Mouse (Mus musculus) embryonic facial prominence, embryonic 10.5 days (tissue): Measurements from ENCODE around the gene Galnt15. TPM values are rescaled to one million over a fixed set of nuclear protein-coding genes. Genes with fewer than 3 reads are reported as not detected.

Source experiments
- DNase-seq: peaks from one replicate; pipeline ENCODE4 v3.0.0-alpha.2; 2017; ENCODE audit warnings: low spot score
- H3K27ac ChIP-seq: fragments of 300-500 bp; sonication (generic); replicated peaks from 2 replicates; pipeline ENCODE4 v1.5.1; 2016; ENCODE audit warnings: mild to moderate bottlenecking
- H3K27me3 ChIP-seq: fragments of 300-500 bp; sonication (generic); replicated peaks from 2 replicates; pipeline ENCODE4 v1.6.1; 2016; ENCODE audit warnings: low read depth, mild to moderate bottlenecking; ENCODE audit not compliant: poor library complexity, severe bottlenecking
- H3K36me3 ChIP-seq: fragments of 300-500 bp; sonication (generic); replicated peaks from 2 replicates; pipeline ENCODE4 v1.6.1; 2016; ENCODE audit warnings: mild to moderate bottlenecking, moderate library complexity
- H3K4me1 ChIP-seq: fragments of 300-500 bp; sonication (generic); 2 replicates; pipeline ENCODE4 v1.6.1; 2016
- H3K4me3 ChIP-seq: fragments of 300-500 bp; sonication (generic); 2 replicates; pipeline ENCODE4 v1.5.1; 2016; ENCODE audit warnings: mild to moderate bottlenecking, moderate library complexity
- H3K9me3 ChIP-seq: fragments of 300-500 bp; sonication (generic); 2 replicates; pipeline ENCODE4 v1.6.1; 2016; ENCODE audit warnings: mild to moderate bottlenecking
- WGBS: fragments of 180-500 bp; shearing (Covaris S2); methylation state at CpG from one replicate; pipeline ENCODE4 v1.1.7; 2016; 5-methylcytosine and 5-hydroxymethylcytosine counted together
- polyA plus RNA-seq: library from polyadenylated mRNA; unstranded; fragments of >200 nt; fragmentation: Nextera tagmentation; extraction: Ambion mirVana; gene quantifications from 2 replicates; pipeline ENCODE4 v1.2.1, GENCODE M21; 2016

Galnt15 gene
- polyA plus RNA-seq, 1 experiment from 2014 or later: 0.04 TPM

GRCm38 (mm10) chr14:32097691-32098090 lies 68.9 kb downstream of the Galnt15 start:
- H3K27me3 ChIP-seq: no peaks in the 10 kb centered on the region
- H3K4me3 ChIP-seq: no peak overlapping the region
- no peak for DNase-seq
- H3K27ac ChIP-seq: no peak overlapping the region
- H3K4me1 ChIP-seq: no peaks in the 10 kb centered on the region
- peaks cover 90% of the 10 kb centered on the region for H3K36me3 ChIP-seq
- H3K9me3 ChIP-seq: no peaks in the 10 kb centered on the region
- WGBS: 93% methylated on average over 7 of the region's 7 CpGs

GRCm38 (mm10) chr14:32098951-32099350 lies 70.2 kb downstream of the Galnt15 start:
- Histone ChIP-seq H3K4me3 (no peak overlapping the region), H3K27ac (no peak overlapping the region), H3K36me3 (peaks cover 89% of the 10 kb centered on the region), H3K9me3 (no peaks in the 10 kb centered on the region), H3K4me1 (no peaks in the 10 kb centered on the region), H3K27me3 (no peaks in the 10 kb centered on the region)
- no peak for DNase-seq
- WGBS: 89% methylated on average over 3 of the region's 3 CpGs

GRCm38 (mm10) chr14:32103556-32103955 lies 74.8 kb downstream of the Galnt15 start:
- Histone ChIP-seq H3K27ac (no peak overlapping the region), H3K27me3 (no peaks in the 10 kb centered on the region), H3K9me3 (no peaks in the 10 kb centered on the region), H3K4me3 (no peak overlapping the region), H3K36me3 (peaks cover 49% of the 10 kb centered on the region), H3K4me1 (peaks cover 6% of the 10 kb centered on the region; the same call in 1 of the 2 replicates)
- no peak for DNase-seq
- WGBS: 88% methylated on average over 4 of the region's 4 CpGs

GRCm38 (mm10) chr14:32105663-32106062 lies 76.9 kb downstream of the Galnt15 start:
- no peak for DNase-seq
- Histone ChIP-seq H3K9me3 (no peaks in the 10 kb centered on the region), H3K27ac (no peak overlapping the region), H3K27me3 (no peaks in the 10 kb centered on the region), H3K36me3 (peaks cover 28% of the 10 kb centered on the region), H3K4me3 (no peak overlapping the region), H3K4me1 (peaks cover 6% of the 10 kb centered on the region; the same call in 1 of the 2 replicates)
- 60% methylated on average over 7 of the region's 7 CpGs for WGBS

GRCm38 (mm10) chr14:32106911-32107310 lies 78.1 kb downstream of the Galnt15 start:
- no peak overlapping the region for H3K27ac ChIP-seq
- no peak for DNase-seq
- H3K9me3 ChIP-seq: no peaks in the 10 kb centered on the region
- no peaks in the 10 kb centered on the region for H3K27me3 ChIP-seq
- H3K36me3 ChIP-seq: peaks cover 20% of the 10 kb centered on the region
- no peak overlapping the region for H3K4me3 ChIP-seq
- peaks cover 6% of the 10 kb centered on the region; the same call in 1 of the 2 replicates for H3K4me1 ChIP-seq
- WGBS: 89% methylated on average over 4 of the region's 4 CpGs

Other genes with a start within 250 kb of the Galnt15 start
- 9.5 and 10.7 TPM in 2 replicates for gene Ankrd28, start 198.3 kb upstream of the Galnt15 start, polyA plus RNA-seq
- gene Oxnad1, start 56.4 kb downstream of the Galnt15 start, polyA plus RNA-seq: 20.1 and 21.2 TPM in 2 replicates
- gene Dph3, start 56.7 kb downstream of the Galnt15 start, polyA plus RNA-seq: 98.8 and 102 TPM in 2 replicates
- gene Msmb, start 113.0 kb downstream of the Galnt15 start, polyA plus RNA-seq: not detected in 2 replicates
- gene Ncoa4, start 130.9 kb downstream of the Galnt15 start, polyA plus RNA-seq: 67.0 and 70.7 TPM in 2 replicates
- 355 and 365 TPM in 2 replicates for gene Timm23, start 172.9 kb downstream of the Galnt15 start, polyA plus RNA-seq
- 47.5 and 51.2 TPM in 2 replicates for gene Parg, start 173.0 kb downstream of the Galnt15 start, polyA plus RNA-seq